In the genomic region with DNA sequence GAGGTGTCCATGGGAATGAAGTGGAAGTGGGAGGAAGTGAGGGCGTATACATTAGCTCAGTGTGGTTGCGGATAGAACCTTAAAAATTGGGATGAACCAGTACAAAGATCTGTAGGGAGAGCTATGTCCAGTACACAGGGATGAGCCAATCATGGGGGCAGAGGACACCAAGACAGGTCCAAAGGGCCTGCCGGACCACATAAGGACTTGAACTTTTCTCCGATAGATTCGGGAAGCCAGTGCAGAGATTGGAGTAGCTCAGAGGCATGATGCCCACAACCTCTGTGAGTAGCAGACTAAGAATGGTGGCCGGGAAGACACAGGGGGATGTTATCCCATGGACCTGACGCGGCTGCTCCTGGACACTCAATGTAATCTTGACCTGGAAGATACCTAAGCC, we compare ENCODE assay signal across 13 mouse cellular contexts.
"Had no signal": no experiment of that assay in that cellular context is flagged by ENCODE, and none has a peak within 500 bp of the region (broad histone marks: within the 10 kb centered on the region; RNA-seq: fewer than 3 reads in every experiment).

No protein-coding gene starts in this region.

- H3K4me3 ChIP-seq: left cerebral cortex, adult 2 months; liver, embryonic 13.5 days; lung, embryonic 15.5 days; midbrain, embryonic 13.5 days; neural tube, embryonic 13.5 days had no signal

- ATAC-seq: liver, postnatal 0 days had no signal

- H3K4me2 ChIP-seq: liver, embryonic 13.5 days had no signal

- H3K27ac ChIP-seq: left cerebral cortex, adult 2 months; liver, embryonic 13.5 days; lung, embryonic 15.5 days; macrophage; stomach, postnatal 0 days had no signal

- H3K9ac ChIP-seq: liver, embryonic 13.5 days; liver, postnatal 0 days; midbrain, embryonic 13.5 days; neural tube, embryonic 13.5 days had no signal

- DNase-seq: kidney, adult 18-20 months; kidney, postnatal 14 days; liver; liver, embryonic 13.5 days; liver, postnatal 0 days; lung, postnatal 14 days; thymus, postnatal 4 days had no signal

- H3K36me3 ChIP-seq: liver, embryonic 13.5 days; lung, embryonic 15.5 days; midbrain, embryonic 13.5 days; neural tube, embryonic 13.5 days had no signal

- H3K9me3 ChIP-seq: liver, embryonic 13.5 days; lung, embryonic 15.5 days; neural tube, embryonic 13.5 days had no signal
